Mouse (Mus musculus) spleen, adult 2 months (tissue): ENCODE data around the gene Mrln.

Experiments
- CTCF ChIP-seq: fragments of 200-500 bp; IDR thresholded peaks from 2 replicates; pipeline ENCODE4 v1.5.1; 2011; ENCODE audit warnings: mild to moderate bottlenecking, inconsistent platforms; ENCODE audit not compliant: insufficient read depth, insufficient read length, insufficient replicate concordance; ENCODE audit errors: extremely low read depth
- POLR2A ChIP-seq: fragments of 200-500 bp; IDR thresholded peaks from 2 replicates; pipeline ENCODE4 v1.6.1; 2011; ENCODE audit warnings: low read depth, low read length, inconsistent platforms

DNA sequence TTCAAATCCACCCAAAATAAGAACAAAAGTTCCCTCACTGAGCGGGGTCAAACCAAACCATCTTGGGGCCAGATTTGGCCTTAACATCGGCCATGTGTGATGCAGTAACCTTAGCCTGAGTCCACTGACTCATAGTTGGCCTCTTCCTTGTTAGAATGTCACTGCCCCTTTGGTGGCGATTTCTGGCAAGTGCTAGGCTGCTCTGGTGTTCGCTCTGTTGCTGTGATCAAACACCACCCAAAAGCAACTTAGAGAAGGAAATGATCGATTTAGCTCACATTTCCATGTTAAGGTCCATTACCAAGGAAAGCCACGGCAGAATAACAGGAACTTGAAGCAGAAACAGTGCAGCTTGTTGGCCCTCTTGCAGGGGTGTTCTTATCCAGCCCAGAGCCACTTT lies 46.3 kb downstream of the Mrln start:
- TF ChIP-seq CTCF (no peak), POLR2A (no peak)
